Mouse (Mus musculus): Measurements from ENCODE around the gene Rassf5. TPM values are rescaled to one million over a fixed set of nuclear protein-coding genes. Genes with fewer than 3 reads are reported as not detected.

Gene Rassf5
- polyA plus RNA-seq, 2 experiments: 3.1 to 3.2 TPM

DNA sequence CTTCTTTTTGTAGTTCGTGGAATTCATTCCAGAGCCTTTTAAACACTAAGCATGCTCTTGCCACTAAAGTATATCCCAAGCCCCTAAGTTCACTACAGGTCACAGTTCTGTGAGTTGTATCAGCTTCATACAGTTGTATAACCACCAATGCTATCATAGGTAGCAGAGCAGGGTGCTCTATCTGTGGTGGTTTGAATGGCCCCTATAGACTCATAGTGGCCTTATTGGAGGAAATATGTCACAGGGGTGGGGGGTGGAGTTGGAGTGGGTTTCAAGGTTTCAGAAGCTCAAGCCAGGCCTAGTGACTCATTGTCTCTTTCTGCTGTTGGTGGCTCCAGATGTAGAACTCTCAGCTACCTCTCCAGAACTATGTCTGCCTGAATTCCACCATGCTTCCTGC is 102.6 kb downstream of the Rassf5 start:
- Histone ChIP-seq H3K4me2 (replicated peaks; ENCODE audit: low read depth, low read length, severe bottlenecking) (no peak overlapping the region), H3K9ac (ENCODE audit: low read depth, low read length, severe bottlenecking) (no peak overlapping the region), H3K9me3 (ENCODE audit: control insufficient read depth, low read length) (no peaks in the 10 kb centered on the region), H3K36me3 (ENCODE audit: control insufficient read depth, insufficient read depth, low read length) (no peaks in the 10 kb centered on the region), H3K27me3 (ENCODE audit: control insufficient read depth, insufficient read depth, low read length) (no peaks in the 10 kb centered on the region), H3K27ac (replicated peaks; ENCODE audit: low read depth, low read length) (no peak overlapping the region), H3K4me1 (ENCODE audit: control insufficient read depth, insufficient read depth, low read length) (no peaks in the 10 kb centered on the region), H3K4me3 (replicated peaks; ENCODE audit: low read length) (no peak overlapping the region)
- no peak for TF ChIP-seq POLR2A (IDR thresholded peaks at IDR 0.05; ENCODE audit: borderline replicate concordance, extremely low read depth, insufficient read depth, insufficient read length)
- WGBS: 69% methylated on average over 1 of the region's 1 CpGs
- no peak for DNase-seq (ENCODE audit: low spot score)
- no peak for ATAC-seq (ENCODE audit: low FRiP score, low read depth)

DNA sequence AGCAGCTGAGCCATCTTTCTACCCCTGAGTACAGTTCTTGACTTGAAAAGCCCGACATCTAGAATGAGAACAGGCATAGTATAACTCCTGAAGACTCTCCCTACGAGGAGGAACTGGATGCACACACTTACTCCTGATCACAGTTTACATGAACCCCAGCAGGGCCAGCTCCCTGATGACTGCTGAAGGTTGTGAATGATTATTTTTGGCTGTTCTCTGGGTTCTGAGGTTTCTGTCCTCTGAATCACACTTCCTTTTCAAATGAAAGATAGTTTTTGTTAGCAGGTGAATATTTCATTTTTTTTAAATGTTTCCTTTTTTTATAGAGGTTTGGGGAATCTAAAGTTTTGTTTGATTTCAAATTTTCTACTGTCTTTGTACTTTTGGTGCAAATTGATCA is 103.6 kb downstream of the Rassf5 start:
- Histone ChIP-seq H3K4me3 (replicated peaks; ENCODE audit: low read length) (no peak overlapping the region), H3K4me1 (ENCODE audit: control insufficient read depth, insufficient read depth, low read length) (no peaks in the 10 kb centered on the region; the same call in 1 of the 2 replicates), H3K4me2 (replicated peaks; ENCODE audit: low read depth, low read length, severe bottlenecking) (no peak overlapping the region), H3K36me3 (ENCODE audit: control insufficient read depth, insufficient read depth, low read length) (no peaks in the 10 kb centered on the region), H3K27me3 (ENCODE audit: control insufficient read depth, insufficient read depth, low read length) (no peaks in the 10 kb centered on the region), H3K27ac (replicated peaks; ENCODE audit: low read depth, low read length) (no peak overlapping the region), H3K9ac (ENCODE audit: low read depth, low read length, severe bottlenecking) (no peak overlapping the region), H3K9me3 (ENCODE audit: control insufficient read depth, low read length) (no peaks in the 10 kb centered on the region)
- DNase-seq (ENCODE audit: low spot score) (no peak), ATAC-seq (ENCODE audit: low FRiP score, low read depth) (no peak)
- TF ChIP-seq POLR2A (IDR thresholded peaks at IDR 0.05; ENCODE audit: borderline replicate concordance, extremely low read depth, insufficient read depth, insufficient read length): no peak
- 67% methylated on average over 2 of the region's 2 CpGs for WGBS

DNA sequence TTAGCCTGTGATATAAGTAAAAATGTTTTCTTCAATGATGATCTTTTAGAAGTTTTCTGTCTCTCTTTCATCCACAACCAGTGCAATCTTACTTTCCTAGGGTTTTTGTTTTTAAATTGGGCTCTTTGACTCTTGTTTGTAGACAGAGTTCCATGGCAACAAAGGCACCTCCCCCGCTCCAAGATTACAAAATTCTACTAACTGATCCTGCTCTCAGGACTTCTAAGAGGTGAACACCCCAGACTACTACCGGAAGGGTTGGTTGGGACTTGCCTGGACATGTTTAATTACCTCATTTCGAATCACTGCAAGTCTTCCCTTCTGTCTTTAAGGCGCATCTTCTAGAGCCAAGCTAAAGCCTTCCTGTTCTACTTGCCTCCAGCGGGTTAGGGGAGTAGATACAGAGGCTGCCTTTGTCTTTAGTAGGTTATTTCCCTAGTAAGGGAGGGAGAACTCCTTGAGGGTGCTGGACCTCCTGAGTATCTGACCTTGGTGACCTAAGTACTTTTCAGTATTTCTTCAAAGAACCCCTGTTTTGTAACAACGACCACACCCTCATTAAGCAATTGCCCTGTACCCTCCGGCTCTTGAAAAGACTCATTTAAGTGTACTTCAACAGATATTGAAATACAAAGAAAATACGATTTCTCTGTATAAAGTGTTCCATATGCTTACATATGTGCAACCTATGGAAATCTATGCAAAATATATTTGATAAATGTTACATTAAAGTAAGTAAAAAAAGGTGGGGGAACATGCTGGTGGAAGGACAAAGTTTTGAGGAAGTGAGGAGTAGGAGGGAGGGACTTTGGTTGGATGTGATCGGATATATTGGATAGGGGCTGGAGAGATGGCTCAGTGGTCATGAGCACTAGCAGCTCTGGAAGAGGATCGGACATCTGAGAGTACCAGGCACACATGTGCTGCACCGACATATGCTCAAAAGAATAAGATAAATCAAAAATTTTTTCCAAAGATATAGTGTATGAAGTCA is 105.7 kb downstream of the Rassf5 start:
- TF ChIP-seq POLR2A (IDR thresholded peaks at IDR 0.05; ENCODE audit: borderline replicate concordance, extremely low read depth, insufficient read depth, insufficient read length): no peak
- Histone ChIP-seq H3K9me3 (ENCODE audit: control insufficient read depth, low read length) (no peaks in the 10 kb centered on the region), H3K27ac (replicated peaks; ENCODE audit: low read depth, low read length) (peak overlapping the region; percentile 89; the same call in 1 of the 2 replicates), H3K4me3 (replicated peaks; ENCODE audit: low read length) (peak overlapping the region; percentile 79), H3K4me2 (replicated peaks; ENCODE audit: low read depth, low read length, severe bottlenecking) (peak overlapping the region; percentile 93), H3K4me1 (ENCODE audit: control insufficient read depth, insufficient read depth, low read length) (no peaks in the 10 kb centered on the region; the same call in 1 of the 2 replicates), H3K27me3 (ENCODE audit: control insufficient read depth, insufficient read depth, low read length) (no peaks in the 10 kb centered on the region), H3K36me3 (ENCODE audit: control insufficient read depth, insufficient read depth, low read length) (no peaks in the 10 kb centered on the region), H3K9ac (ENCODE audit: low read depth, low read length, severe bottlenecking) (peak overlapping the region; percentile 64; the same call in 1 of the 2 replicates)
- DNase-seq (ENCODE audit: low spot score): peak; percentile 17
- 69% methylated on average over 11 of the region's 11 CpGs for WGBS
- ATAC-seq (ENCODE audit: low FRiP score, low read depth): no peak

DNA sequence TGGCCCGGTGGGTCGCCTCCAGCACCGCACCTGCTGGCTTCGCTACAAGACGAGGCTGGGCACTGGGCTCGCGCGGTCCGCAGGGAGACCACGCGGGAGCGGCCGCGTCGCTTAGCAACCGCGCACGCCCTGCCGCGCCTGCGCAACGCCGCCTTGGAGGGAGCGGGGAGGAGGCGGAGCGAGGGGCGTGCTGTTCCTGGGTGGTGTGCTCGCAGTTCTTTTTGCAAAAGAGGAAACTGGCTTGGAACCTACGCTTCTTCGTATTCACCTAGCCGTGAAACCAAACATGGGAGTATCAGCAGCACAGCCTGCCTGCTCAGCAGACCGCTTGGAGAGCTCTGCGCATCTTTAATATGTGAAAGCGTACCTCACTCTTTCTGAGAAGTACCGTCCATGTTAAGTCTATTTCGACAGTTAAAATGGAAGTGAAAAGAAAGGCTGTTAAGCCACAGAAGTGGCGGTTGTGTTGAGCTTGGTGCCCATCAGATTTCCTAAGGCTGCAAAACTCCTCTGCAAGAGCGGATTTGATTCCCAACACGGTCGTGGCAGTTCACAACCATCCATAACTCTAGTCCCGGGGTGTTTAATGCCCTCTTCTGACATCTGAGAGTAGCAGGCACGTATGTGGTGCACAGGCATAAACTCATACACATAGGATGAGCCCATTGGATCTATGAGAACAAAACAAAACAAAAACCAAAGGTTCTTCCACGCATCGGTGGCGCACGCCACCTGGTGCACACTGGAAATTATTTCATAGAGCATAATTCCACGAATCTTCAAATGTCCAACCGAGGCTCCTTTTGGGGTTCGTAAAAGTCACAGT is 106.7 kb downstream of the Rassf5 start, which contains the start of gene Dyrk3:
Dyrk3 (minus strand) TSS at position 150 of the 826 bp plus-strand sequence.
- no peaks in the 10 kb centered on the region for H3K27me3 ChIP-seq (ENCODE audit: control insufficient read depth, insufficient read depth, low read length)
- 6% methylated on average over 44 of the region's 49 CpGs for WGBS
- peak within 1 kb of the TSS; percentile 79 for H3K4me3 ChIP-seq (replicated peaks; ENCODE audit: low read length)
- H3K9ac ChIP-seq (ENCODE audit: low read depth, low read length, severe bottlenecking): peak within 1 kb of the TSS; percentile 64
- peak within 1 kb of the TSS; percentile 89 for H3K27ac ChIP-seq (replicated peaks; ENCODE audit: low read depth, low read length)
- no peaks in the 10 kb centered on the region for H3K9me3 ChIP-seq (ENCODE audit: control insufficient read depth, low read length)
- TF ChIP-seq POLR2A (IDR thresholded peaks at IDR 0.05; ENCODE audit: borderline replicate concordance, extremely low read depth, insufficient read depth, insufficient read length): peak; percentile 52; the same call in 1 of the 2 replicates
- no peaks in the 10 kb centered on the region for H3K36me3 ChIP-seq (ENCODE audit: control insufficient read depth, insufficient read depth, low read length)
- DNase-seq (ENCODE audit: low spot score): peak; percentile 91
- H3K4me1 ChIP-seq (ENCODE audit: control insufficient read depth, insufficient read depth, low read length): no peaks in the 10 kb centered on the region; the same call in 1 of the 2 replicates
- ATAC-seq (ENCODE audit: low FRiP score, low read depth): peak; percentile 97
- peak within 1 kb of the TSS; percentile 93 for H3K4me2 ChIP-seq (replicated peaks; ENCODE audit: low read depth, low read length, severe bottlenecking)

DNA sequence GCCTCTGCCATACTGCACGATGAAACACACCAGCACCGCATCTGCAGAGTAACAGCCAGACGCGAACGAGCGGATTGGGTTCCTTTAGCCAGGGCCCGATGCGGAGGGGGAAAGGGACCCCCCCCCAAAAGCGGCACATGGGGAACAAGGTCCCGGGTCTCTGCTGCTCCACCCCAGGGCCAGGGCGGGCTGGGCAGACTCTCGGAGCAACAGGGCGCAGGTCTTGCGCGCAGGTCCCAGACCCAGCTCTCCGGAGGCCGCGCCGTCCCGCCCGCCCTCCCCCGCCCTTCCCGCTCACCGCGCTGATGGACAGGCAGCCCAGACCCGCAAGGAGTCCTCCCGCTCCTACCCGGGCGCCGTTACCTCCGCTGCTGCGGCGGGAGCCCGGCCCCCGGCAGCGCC is 107.3 kb downstream of the Rassf5 start:
- ATAC-seq (ENCODE audit: low FRiP score, low read depth): peak; percentile 70
- peak overlapping the region; percentile 79 for H3K4me3 ChIP-seq (replicated peaks; ENCODE audit: low read length)
- no peaks in the 10 kb centered on the region for H3K27me3 ChIP-seq (ENCODE audit: control insufficient read depth, insufficient read depth, low read length)
- 0% methylated on average over 33 of the region's 36 CpGs for whole genome bisulfite sequencing
- H3K27ac ChIP-seq (replicated peaks; ENCODE audit: low read depth, low read length): peak overlapping the region; percentile 89; the same call in 1 of the 2 replicates
- no peaks in the 10 kb centered on the region for H3K9me3 ChIP-seq (ENCODE audit: control insufficient read depth, low read length)
- no peaks in the 10 kb centered on the region; the same call in 1 of the 2 replicates for H3K4me1 ChIP-seq (ENCODE audit: control insufficient read depth, insufficient read depth, low read length)
- no peak for DNase-seq (ENCODE audit: low spot score)
- peak overlapping the region; percentile 93 for H3K4me2 ChIP-seq (replicated peaks; ENCODE audit: low read depth, low read length, severe bottlenecking)
- H3K9ac ChIP-seq (ENCODE audit: low read depth, low read length, severe bottlenecking): peak overlapping the region; percentile 64
- no peaks in the 10 kb centered on the region for H3K36me3 ChIP-seq (ENCODE audit: control insufficient read depth, insufficient read depth, low read length)
- no peak for TF ChIP-seq POLR2A (IDR thresholded peaks at IDR 0.05; ENCODE audit: borderline replicate concordance, extremely low read depth, insufficient read depth, insufficient read length)

All from limb, embryonic 14.5 days (tissue).